Mouse (Mus musculus): ENCODE measurements around the gene Dtl. TPM values are rescaled to one million over a fixed set of nuclear protein-coding genes. Genes with fewer than 3 reads are reported as not detected.

Dtl gene
- polyA plus RNA-seq, 1 experiment from 2014 or later, result 84.2 TPM

- H3K9ac ChIP-seq (ENCODE audit: low read length), result no peak overlapping the region
- no peak for DNase-seq (ENCODE audit: low spot score)
- ATAC-seq (ENCODE audit: insufficient number of reproducible peaks, low FRiP score, low TSS enrichment, low read depth), result no peak
- no peak overlapping the region for H3K4me3 ChIP-seq (ENCODE audit: low read depth, low read length)
- no peaks in the 10 kb centered on the region for H3K9me3 ChIP-seq (ENCODE audit: control insufficient read depth, low read length)
- H3K27me3 ChIP-seq (ENCODE audit: control insufficient read depth, insufficient read depth, low read length), result no peaks in the 10 kb centered on the region
- WGBS, result 88% methylated on average over 16 of the region's 16 CpGs
- H3K4me1 ChIP-seq (ENCODE audit: control insufficient read depth, insufficient read depth, low read length), result no peaks in the 10 kb centered on the region
- no peak overlapping the region for H3K27ac ChIP-seq (replicated peaks; ENCODE audit: low read depth, low read length)
- H3K4me2 ChIP-seq (ENCODE audit: low read depth, severe bottlenecking), result no peak overlapping the region
- H3K36me3 ChIP-seq (ENCODE audit: control insufficient read depth, insufficient read depth, low read length), result peaks cover 28% of the 10 kb centered on the region
Measured at GRCm38 (mm10) chr1:191612877-191613276, 37.5 kb upstream of the Dtl start.

- Histone ChIP-seq H3K27ac (replicated peaks; ENCODE audit: low read depth, low read length) (no peak overlapping the region), H3K36me3 (ENCODE audit: control insufficient read depth, insufficient read depth, low read length) (peaks cover 36% of the 10 kb centered on the region), H3K4me3 (ENCODE audit: low read depth, low read length) (no peak overlapping the region), H3K9ac (ENCODE audit: low read length) (no peak overlapping the region), H3K4me2 (ENCODE audit: low read depth, severe bottlenecking) (no peak overlapping the region), H3K27me3 (ENCODE audit: control insufficient read depth, insufficient read depth, low read length) (no peaks in the 10 kb centered on the region), H3K9me3 (ENCODE audit: control insufficient read depth, low read length) (no peaks in the 10 kb centered on the region), H3K4me1 (ENCODE audit: control insufficient read depth, insufficient read depth, low read length) (no peaks in the 10 kb centered on the region)
- 86% methylated on average over 9 of the region's 9 CpGs for WGBS
- DNase-seq (ENCODE audit: low spot score) (no peak), ATAC-seq (ENCODE audit: insufficient number of reproducible peaks, low FRiP score, low TSS enrichment, low read depth) (no peak)
Measured at GRCm38 (mm10) chr1:191611686-191612085, 36.3 kb upstream of the Dtl start.

GRCm38 (mm10) chr1:191610357-191610756, 35.0 kb upstream of the Dtl start:
- no peak overlapping the region for H3K4me3 ChIP-seq (ENCODE audit: low read depth, low read length)
- no peak overlapping the region for H3K4me2 ChIP-seq (ENCODE audit: low read depth, severe bottlenecking)
- H3K36me3 ChIP-seq (ENCODE audit: control insufficient read depth, insufficient read depth, low read length), result peaks cover 36% of the 10 kb centered on the region
- 95% methylated on average over 7 of the region's 7 CpGs for WGBS
- H3K9ac ChIP-seq (ENCODE audit: low read length), result no peak overlapping the region
- no peak overlapping the region for H3K27ac ChIP-seq (replicated peaks; ENCODE audit: low read depth, low read length)
- no peak for DNase-seq (ENCODE audit: low spot score)
- ATAC-seq (ENCODE audit: insufficient number of reproducible peaks, low FRiP score, low TSS enrichment, low read depth), result no peak
- no peaks in the 10 kb centered on the region for H3K4me1 ChIP-seq (ENCODE audit: control insufficient read depth, insufficient read depth, low read length)
- no peaks in the 10 kb centered on the region for H3K27me3 ChIP-seq (ENCODE audit: control insufficient read depth, insufficient read depth, low read length)
- no peaks in the 10 kb centered on the region for H3K9me3 ChIP-seq (ENCODE audit: control insufficient read depth, low read length)

- Histone ChIP-seq H3K9ac (ENCODE audit: low read length) (no peak overlapping the region), H3K4me1 (ENCODE audit: control insufficient read depth, insufficient read depth, low read length) (no peaks in the 10 kb centered on the region), H3K9me3 (ENCODE audit: control insufficient read depth, low read length) (no peaks in the 10 kb centered on the region), H3K4me2 (ENCODE audit: low read depth, severe bottlenecking) (no peak overlapping the region), H3K36me3 (ENCODE audit: control insufficient read depth, insufficient read depth, low read length) (peaks cover 39% of the 10 kb centered on the region), H3K27ac (replicated peaks; ENCODE audit: low read depth, low read length) (no peak overlapping the region), H3K27me3 (ENCODE audit: control insufficient read depth, insufficient read depth, low read length) (no peaks in the 10 kb centered on the region), H3K4me3 (ENCODE audit: low read depth, low read length) (no peak overlapping the region)
- no peak for ATAC-seq (ENCODE audit: insufficient number of reproducible peaks, low FRiP score, low TSS enrichment, low read depth)
- no peak for DNase-seq (ENCODE audit: low spot score)
- WGBS, result 92% methylated on average over 1 of the region's 1 CpGs
Measured at GRCm38 (mm10) chr1:191609578-191609977, 34.2 kb upstream of the Dtl start.

- DNase-seq (ENCODE audit: low spot score) (no peak), ATAC-seq (ENCODE audit: insufficient number of reproducible peaks, low FRiP score, low TSS enrichment, low read depth) (no peak)
- H3K36me3 ChIP-seq (ENCODE audit: control insufficient read depth, insufficient read depth, low read length), result peaks cover 37% of the 10 kb centered on the region
- H3K9me3 ChIP-seq (ENCODE audit: control insufficient read depth, low read length), result no peaks in the 10 kb centered on the region
- H3K4me1 ChIP-seq (ENCODE audit: control insufficient read depth, insufficient read depth, low read length), result no peaks in the 10 kb centered on the region
- H3K4me2 ChIP-seq (ENCODE audit: low read depth, severe bottlenecking), result no peak overlapping the region
- WGBS, result 96% methylated on average over 6 of the region's 6 CpGs
- H3K9ac ChIP-seq (ENCODE audit: low read length), result no peak overlapping the region
- H3K27me3 ChIP-seq (ENCODE audit: control insufficient read depth, insufficient read depth, low read length), result no peaks in the 10 kb centered on the region
- H3K27ac ChIP-seq (replicated peaks; ENCODE audit: low read depth, low read length), result no peak overlapping the region
- no peak overlapping the region for H3K4me3 ChIP-seq (ENCODE audit: low read depth, low read length)
Measured at GRCm38 (mm10) chr1:191609051-191609450, 33.7 kb upstream of the Dtl start.

GRCm38 (mm10) chr1:191604690-191605089, 29.3 kb upstream of the Dtl start:
- Histone ChIP-seq H3K4me1 (ENCODE audit: control insufficient read depth, insufficient read depth, low read length) (no peaks in the 10 kb centered on the region), H3K27me3 (ENCODE audit: control insufficient read depth, insufficient read depth, low read length) (no peaks in the 10 kb centered on the region), H3K4me2 (ENCODE audit: low read depth, severe bottlenecking) (no peak overlapping the region), H3K36me3 (ENCODE audit: control insufficient read depth, insufficient read depth, low read length) (peaks cover 32% of the 10 kb centered on the region), H3K9me3 (ENCODE audit: control insufficient read depth, low read length) (no peaks in the 10 kb centered on the region), H3K27ac (replicated peaks; ENCODE audit: low read depth, low read length) (no peak overlapping the region), H3K9ac (ENCODE audit: low read length) (no peak overlapping the region), H3K4me3 (ENCODE audit: low read depth, low read length) (no peak overlapping the region)
- ATAC-seq (ENCODE audit: insufficient number of reproducible peaks, low FRiP score, low TSS enrichment, low read depth), result no peak
- 90% methylated on average over 3 of the region's 3 CpGs for WGBS
- no peak for DNase-seq (ENCODE audit: low spot score)

GRCm38 (mm10) chr1:191599210-191599609, 23.9 kb upstream of the Dtl start:
- no peak overlapping the region for H3K27ac ChIP-seq (replicated peaks; ENCODE audit: low read depth, low read length)
- 89% methylated on average over 5 of the region's 5 CpGs for WGBS
- ATAC-seq (ENCODE audit: insufficient number of reproducible peaks, low FRiP score, low TSS enrichment, low read depth), result no peak
- H3K4me3 ChIP-seq (ENCODE audit: low read depth, low read length), result no peak overlapping the region
- H3K36me3 ChIP-seq (ENCODE audit: control insufficient read depth, insufficient read depth, low read length), result peaks cover 23% of the 10 kb centered on the region
- no peaks in the 10 kb centered on the region for H3K9me3 ChIP-seq (ENCODE audit: control insufficient read depth, low read length)
- no peaks in the 10 kb centered on the region for H3K4me1 ChIP-seq (ENCODE audit: control insufficient read depth, insufficient read depth, low read length)
- H3K9ac ChIP-seq (ENCODE audit: low read length), result no peak overlapping the region
- no peak overlapping the region for H3K4me2 ChIP-seq (ENCODE audit: low read depth, severe bottlenecking)
- no peaks in the 10 kb centered on the region for H3K27me3 ChIP-seq (ENCODE audit: control insufficient read depth, insufficient read depth, low read length)
- no peak for DNase-seq (ENCODE audit: low spot score)

GRCm38 (mm10) chr1:191596076-191596475, 20.7 kb upstream of the Dtl start:
- H3K27ac ChIP-seq (replicated peaks; ENCODE audit: low read depth, low read length), result no peak overlapping the region
- H3K36me3 ChIP-seq (ENCODE audit: control insufficient read depth, insufficient read depth, low read length), result peaks cover 20% of the 10 kb centered on the region
- H3K27me3 ChIP-seq (ENCODE audit: control insufficient read depth, insufficient read depth, low read length), result no peaks in the 10 kb centered on the region
- no peak for DNase-seq (ENCODE audit: low spot score)
- H3K4me2 ChIP-seq (ENCODE audit: low read depth, severe bottlenecking), result no peak overlapping the region
- no peak overlapping the region for H3K9ac ChIP-seq (ENCODE audit: low read length)
- 96% methylated on average over 8 of the region's 8 CpGs for WGBS
- no peak for ATAC-seq (ENCODE audit: insufficient number of reproducible peaks, low FRiP score, low TSS enrichment, low read depth)
- H3K4me1 ChIP-seq (ENCODE audit: control insufficient read depth, insufficient read depth, low read length), result no peaks in the 10 kb centered on the region
- H3K9me3 ChIP-seq (ENCODE audit: control insufficient read depth, low read length), result no peaks in the 10 kb centered on the region
- H3K4me3 ChIP-seq (ENCODE audit: low read depth, low read length), result no peak overlapping the region

GRCm38 (mm10) chr1:191592016-191592720, 16.8 kb upstream of the Dtl start:
- 91% methylated on average over 12 of the region's 12 CpGs for WGBS
- no peak overlapping the region for H3K4me2 ChIP-seq (ENCODE audit: low read depth, severe bottlenecking)
- no peaks in the 10 kb centered on the region for H3K4me1 ChIP-seq (ENCODE audit: control insufficient read depth, insufficient read depth, low read length)
- no peak overlapping the region for H3K27ac ChIP-seq (replicated peaks; ENCODE audit: low read depth, low read length)
- no peak overlapping the region for H3K9ac ChIP-seq (ENCODE audit: low read length)
- no peaks in the 10 kb centered on the region for H3K27me3 ChIP-seq (ENCODE audit: control insufficient read depth, insufficient read depth, low read length)
- no peak for DNase-seq (ENCODE audit: low spot score)
- H3K9me3 ChIP-seq (ENCODE audit: control insufficient read depth, low read length), result no peaks in the 10 kb centered on the region
- peaks cover 21% of the 10 kb centered on the region for H3K36me3 ChIP-seq (ENCODE audit: control insufficient read depth, insufficient read depth, low read length)
- no peak for ATAC-seq (ENCODE audit: insufficient number of reproducible peaks, low FRiP score, low TSS enrichment, low read depth)
- H3K4me3 ChIP-seq (ENCODE audit: low read depth, low read length), result no peak overlapping the region
